Mouse (Mus musculus) gastrocnemius, postnatal 14 days (tissue): ENCODE data around the gene Tssk1. TPM values are rescaled to one million over a fixed set of nuclear protein-coding genes. Genes with fewer than 3 reads are reported as not detected.
A peak's percentile ranks its signal among the peaks of the same experiment; 100 is the strongest.

ENCODE experiments used
- DNase-seq: peaks from one replicate; pipeline ENCODE4 v3.0.0; 2021; ENCODE audit warnings: mixed read lengths
- intact Hi-C: fragments of 180-260 bp; cut with DNase I; formaldehyde crosslinking; loops from one replicate; pipeline ENCODE4 v1.15.1; 2025; ENCODE audit warnings: low total_unique reads
- long read RNA-seq, 2 experiments: library from polyadenylated mRNA; stranded (forward); transcript quantifications; one replicate each; pipeline ENCODE4 v2.0.0; 2021
- total RNA-seq, 2 experiments: library from RNA; stranded (reverse); gene quantifications; 2 replicates each; pipeline ENCODE4 v1.2.3; 2021

The Tssk1 gene
- total RNA-seq, result under 1 TPM in 1 of 2 experiments, not detected in 1; 0.16 TPM
- long read RNA-seq, experiment 1, result 0 reads
- long read RNA-seq, experiment 2, result 0 reads

- intact Hi-C loops, result no loop called here
- no peak for DNase-seq
Observed at GRCm38 (mm10) chr16:17893923-17894322, at the start of gene Tssk1. TSS of gene Tssk1 (plus strand) at chr16:17894223.

DNA sequence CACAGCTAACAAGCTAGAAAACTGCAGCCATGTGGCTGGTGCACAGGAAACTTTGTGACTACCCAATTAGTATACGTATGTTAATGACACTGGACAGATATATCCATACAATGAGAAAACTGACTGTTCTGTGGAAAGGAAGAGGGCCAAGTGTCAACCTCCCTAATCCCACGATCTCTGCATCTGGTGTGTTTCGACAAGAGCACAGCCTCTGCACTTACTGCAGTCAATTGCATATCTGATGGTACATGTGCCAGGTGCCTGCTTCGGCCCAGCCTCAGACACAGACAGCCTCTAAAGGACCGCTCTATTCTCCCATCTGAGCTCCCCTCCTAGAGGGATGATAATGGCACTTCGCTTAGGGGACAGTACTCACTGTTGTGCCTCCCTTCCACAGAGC, 45.6 kb upstream of the Tssk1 start:
- intact Hi-C loops, result no loop called here
- DNase-seq, result no peak

DNA sequence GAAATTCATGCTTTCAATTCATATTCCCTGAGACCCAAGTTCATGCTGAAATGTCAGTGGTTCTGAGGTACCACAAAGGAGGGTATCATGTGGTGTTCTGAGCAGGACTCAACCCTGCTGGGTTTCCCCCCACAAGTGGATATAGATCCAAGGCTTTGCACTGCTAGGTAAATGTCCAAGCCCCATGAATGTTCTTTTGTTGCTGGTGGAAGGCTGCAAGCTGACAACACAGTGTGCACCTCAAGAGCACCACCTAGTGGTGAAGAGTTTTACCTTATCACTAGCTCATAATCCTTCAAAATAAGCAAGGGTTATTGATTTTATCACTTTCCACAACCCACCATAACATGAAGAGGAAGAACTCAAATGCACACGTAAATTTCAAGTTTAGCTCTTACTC, 45.1 kb upstream of the Tssk1 start:
- no peak for DNase-seq
- intact Hi-C loops, result no loop called here

DNA sequence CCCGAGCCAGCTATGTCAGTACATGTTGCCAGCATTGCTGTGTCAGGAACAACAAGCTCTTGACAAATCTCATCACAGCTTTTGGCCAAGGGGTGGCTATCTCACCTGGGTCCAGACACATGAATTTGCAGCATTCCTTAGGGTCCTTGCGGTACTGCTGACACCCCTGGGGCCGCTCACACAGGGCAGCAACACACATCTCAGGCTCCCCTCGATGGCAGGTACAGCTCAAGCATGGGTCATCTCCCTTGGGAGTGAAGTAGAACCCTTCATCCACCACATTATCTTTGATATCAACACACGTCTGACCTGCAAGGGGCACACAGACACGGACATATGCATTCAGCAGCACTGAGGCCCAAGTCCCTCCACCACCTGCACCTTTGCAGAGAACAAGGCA, 44.5 kb upstream of the Tssk1 start:
- no peak for DNase-seq
- intact Hi-C loops, result no loop called here

DNA sequence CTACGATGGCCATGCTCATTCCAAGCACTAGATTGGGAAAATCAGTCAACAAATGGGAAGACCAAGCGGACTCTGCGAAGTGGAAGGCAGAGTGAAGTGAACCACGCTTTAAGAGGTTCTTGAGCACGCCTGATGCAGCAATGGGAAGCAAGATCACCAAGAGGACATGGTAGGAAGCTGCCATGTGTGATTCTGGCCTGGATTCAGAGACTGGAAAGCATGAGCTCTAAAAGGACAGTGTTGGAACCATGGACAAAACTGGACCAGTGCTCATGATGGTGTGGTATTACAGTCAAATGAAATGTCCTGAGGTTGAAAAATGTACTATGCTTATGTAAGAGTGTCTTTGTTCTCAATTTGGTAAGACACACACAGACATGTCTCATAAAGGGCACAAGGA, 42.7 kb upstream of the Tssk1 start:
- DNase-seq, result no peak
- intact Hi-C loops, result no loop called here

GRCm38 (mm10) chr16:17851860-17852259, 42.2 kb upstream of the Tssk1 start:
- intact Hi-C loops, result no loop called here

GRCm38 (mm10) chr16:17853263-17853662, 40.8 kb upstream of the Tssk1 start:
- DNase-seq, result no peak

More at GRCm38 (mm10) chr16:17851860-17852259, 42.2 kb upstream of the Tssk1 start:
- no peak for DNase-seq

DNA sequence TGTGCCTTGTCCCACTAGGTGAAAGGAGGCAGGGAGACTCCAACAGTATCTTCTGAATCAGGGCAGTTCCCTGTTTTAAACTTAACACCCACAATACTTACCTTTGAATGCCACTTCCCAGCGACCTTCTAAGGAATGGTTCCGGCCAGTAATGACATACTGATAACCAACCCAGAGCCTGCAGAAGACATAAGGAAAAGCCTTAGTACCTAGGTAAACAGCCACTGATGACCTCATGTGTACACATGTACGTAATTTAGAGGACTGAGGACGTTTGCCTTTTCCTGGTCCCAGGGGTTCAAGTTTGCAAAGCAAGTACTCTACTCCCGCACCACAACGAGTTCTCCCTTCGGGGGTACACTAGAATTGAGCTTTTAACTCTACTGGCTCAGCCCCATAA, 36.9 kb upstream of the Tssk1 start:
- intact Hi-C loops, result no loop called here

More at GRCm38 (mm10) chr16:17853263-17853662, 40.8 kb upstream of the Tssk1 start:
- intact Hi-C loops, result no loop called here

GRCm38 (mm10) chr16:17858592-17858991, 35.4 kb upstream of the Tssk1 start:
- intact Hi-C loops, result no loop called here
- DNase-seq, result no peak

More for the DNA sequence above, 36.9 kb upstream of the Tssk1 start:
- no peak for DNase-seq

DNA sequence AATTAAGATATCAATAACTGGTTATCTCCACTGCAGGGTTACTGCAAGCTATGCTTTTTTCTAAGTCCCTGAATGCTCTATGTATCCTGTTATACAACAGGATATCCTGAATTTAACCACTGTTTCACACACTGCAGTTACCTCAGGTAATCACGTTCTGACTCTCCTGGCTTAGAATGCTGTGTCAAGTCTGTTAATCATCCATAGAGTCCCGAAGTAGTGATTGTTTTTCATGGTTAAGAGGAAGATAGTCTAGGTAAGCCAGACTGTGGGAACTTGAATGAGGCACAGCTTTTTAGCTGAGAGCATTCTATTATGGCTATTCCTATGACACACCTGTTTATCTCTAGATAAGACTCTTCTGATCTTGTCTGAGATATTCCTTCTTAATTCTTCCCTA, 28.7 kb upstream of the Tssk1 start:
- no peak for DNase-seq
- intact Hi-C loops, result no loop called here

DNA sequence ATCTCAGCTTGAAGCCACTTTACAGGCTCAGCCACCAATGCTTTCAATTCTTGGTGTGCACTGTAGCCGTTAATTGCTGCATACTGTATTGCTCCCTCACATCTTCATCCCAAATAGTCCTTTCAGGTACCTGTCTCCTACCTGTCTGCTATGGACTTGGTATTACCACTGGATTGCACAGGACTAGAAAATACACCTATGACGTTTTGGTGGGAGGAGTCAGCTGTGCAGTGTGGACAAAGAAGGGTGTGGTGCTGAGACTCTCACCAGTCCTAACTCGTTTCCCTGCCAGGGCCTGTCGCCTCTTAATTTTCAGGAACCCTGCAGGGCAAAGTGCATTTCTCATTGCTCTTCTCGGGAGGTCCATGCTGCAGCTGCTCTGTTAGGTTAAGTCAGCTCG, 28.3 kb upstream of the Tssk1 start:
- intact Hi-C loops, result no loop called here
- DNase-seq, result no peak

DNA sequence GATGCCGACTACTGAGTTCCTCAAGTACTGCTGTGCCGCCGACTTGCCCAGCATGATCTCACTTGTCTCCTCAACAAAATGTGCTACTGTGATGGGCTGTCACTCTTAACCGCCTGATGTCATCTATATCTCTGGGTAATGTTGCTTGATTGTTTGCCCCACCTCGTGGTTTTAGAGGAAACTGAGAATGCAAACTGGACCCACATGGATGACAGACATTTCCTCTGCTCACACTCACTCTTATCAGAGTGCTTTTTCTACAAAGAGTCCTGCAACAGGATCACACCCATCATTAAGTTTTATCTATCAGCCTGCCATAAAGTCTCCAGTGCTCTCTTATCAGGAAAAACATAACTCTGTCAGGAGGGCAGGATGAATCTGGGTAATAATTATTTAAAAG, 22.8 kb upstream of the Tssk1 start:
- intact Hi-C loops, result no loop called here
- DNase-seq, result no peak

GRCm38 (mm10) chr16:17872995-17873394, 21.0 kb upstream of the Tssk1 start:
- DNase-seq, result no peak
- intact Hi-C loops, result no loop called here

- DNase-seq, result no peak
- intact Hi-C loops, result no loop called here
Observed at GRCm38 (mm10) chr16:17875174-17875573, 18.8 kb upstream of the Tssk1 start.

DNA sequence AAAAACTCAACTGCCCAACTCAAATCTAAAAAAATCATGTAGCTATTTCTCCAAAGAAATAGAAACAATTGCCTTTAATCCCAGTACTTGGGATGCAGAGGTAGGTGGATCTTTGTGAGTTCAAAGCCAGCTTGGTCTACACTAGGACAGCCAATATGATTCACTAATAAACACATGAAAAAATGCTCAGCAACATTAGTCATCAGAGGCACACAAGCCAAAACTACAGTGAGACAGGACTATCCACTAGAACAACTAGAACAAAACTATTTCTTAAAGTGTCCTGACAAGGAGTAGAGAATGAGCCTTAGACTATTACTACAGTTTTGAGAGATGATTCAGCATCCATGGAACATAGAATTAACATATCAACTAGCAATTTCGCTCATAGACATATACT, 17.9 kb upstream of the Tssk1 start:
- no peak for DNase-seq
- intact Hi-C loops, result no loop called here

DNA sequence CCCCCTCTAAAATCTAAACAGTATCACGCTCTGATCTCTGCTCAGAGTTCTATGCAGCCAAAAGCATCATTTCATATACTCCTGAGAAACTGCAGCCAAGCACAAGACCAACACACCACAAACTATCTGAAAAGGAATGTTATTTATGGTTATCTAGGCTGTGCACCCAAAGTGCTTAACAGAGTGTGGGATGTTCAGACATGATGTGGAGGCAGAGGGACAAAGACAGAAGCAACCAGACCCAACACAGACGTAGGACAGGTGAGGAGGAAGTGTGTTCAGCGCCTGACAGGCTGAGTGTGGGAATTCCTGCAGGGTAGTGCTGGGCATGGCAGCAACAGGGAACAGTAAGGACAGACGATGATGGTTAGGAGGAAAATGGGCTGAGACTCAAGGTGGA, 14.5 kb upstream of the Tssk1 start:
- intact Hi-C loops, result no loop called here
- no peak for DNase-seq

DNA sequence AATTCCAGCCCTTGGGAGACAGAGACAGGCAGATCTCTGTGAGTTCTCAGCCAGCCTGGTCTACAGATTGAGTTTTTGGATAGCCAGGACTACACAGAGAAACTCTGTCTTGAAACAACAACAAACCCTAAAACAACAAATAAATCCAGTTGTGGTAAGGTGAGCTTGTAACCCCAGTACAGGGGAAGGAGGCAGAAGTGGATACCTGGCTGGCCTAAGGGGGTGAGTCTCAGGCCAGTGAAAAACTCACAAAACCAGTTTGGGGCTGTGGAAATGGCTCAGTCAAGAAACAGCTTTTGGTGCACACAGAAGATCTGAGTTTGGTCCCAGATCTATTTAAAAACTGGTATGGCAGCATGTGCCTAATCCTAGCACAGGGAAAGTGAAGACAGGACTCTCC, 11.8 kb upstream of the Tssk1 start:
- intact Hi-C loops, result no loop called here
- no peak for DNase-seq

DNA sequence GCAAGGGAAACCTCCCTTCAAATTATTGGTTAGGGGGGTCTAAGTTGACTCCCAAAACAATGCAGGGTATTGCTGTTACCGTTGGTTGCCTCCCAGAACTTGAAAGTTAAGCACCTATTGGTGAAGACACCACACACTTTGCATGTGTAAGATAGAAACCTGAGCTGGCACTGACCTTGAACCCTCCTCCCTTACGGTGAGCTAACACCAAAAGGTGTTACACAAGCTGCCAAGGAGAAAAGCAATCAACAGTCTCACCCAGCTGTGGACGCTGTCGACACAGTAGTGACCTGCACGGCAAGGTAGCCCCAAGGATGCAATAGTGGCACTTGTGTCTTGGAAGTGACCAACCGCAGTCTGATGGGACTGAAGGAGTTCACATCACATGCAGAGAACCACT, 9.9 kb upstream of the Tssk1 start:
- intact Hi-C loops, result no loop called here
- DNase-seq, result no peak

DNA sequence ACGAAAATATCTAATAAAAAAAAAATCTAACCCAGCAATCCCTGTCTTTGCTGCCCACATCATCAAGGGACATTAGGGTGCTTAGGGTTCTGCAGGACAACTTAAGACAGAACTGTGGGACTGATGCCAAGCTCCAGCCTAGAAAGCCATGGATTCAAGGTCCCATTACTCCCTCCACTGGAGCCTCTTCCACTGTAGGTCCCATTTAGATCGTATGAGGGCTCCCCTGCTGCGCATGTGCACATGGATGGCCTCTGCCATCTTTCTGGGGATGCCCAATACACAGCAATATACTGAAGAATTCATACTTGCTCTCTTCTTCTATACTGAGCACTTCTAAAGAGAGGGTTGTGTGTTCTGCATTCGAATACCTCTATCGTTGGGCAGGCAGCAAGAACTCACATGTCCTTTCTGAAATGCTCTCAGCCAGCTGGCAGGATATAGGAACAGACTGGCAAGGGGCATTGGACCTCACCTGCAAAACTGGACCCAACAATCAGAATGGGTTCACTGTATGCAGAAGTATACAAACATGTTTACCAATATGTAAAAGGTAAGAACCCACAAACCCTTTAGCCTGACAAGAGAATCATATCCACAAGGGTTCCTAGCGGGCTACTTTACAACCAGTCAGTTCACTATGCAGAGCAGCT, 4.2 kb upstream of the Tssk1 start:
- intact Hi-C loops, result no loop called here
- DNase-seq, result no peak

DNA sequence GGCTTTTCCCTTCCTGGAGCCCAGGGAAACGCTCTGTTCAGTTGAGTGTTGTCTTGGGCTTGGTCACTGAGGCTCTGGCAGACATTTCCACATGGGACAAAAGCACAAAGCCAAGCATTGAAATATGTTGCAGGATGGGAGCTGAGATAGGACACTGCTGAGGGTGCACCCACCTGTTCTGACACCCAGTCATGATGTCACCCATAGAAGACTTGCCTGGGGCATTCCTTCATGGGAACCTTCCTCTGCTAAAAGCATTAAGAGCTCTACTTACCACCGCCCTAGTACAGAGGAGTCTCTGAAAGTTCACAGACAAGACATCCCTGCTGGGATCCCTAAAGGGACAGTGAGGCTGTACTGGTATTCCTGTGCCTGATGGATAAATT, 3.7 kb upstream of the Tssk1 start:
- intact Hi-C loops, result no loop called here
- no peak for DNase-seq

GRCm38 (mm10) chr16:17890917-17891566, 3.0 kb upstream of the Tssk1 start:
- peak; percentile 82 for DNase-seq
- intact Hi-C loops, result no loop called here
